Mouse (Mus musculus) stomach, embryonic 15.5 days (tissue): ENCODE data around the gene Creb3l1. TPM values are rescaled to one million over a fixed set of nuclear protein-coding genes. Genes with fewer than 3 reads are reported as not detected.
A peak's percentile ranks its signal among the peaks of the same experiment; 100 is the strongest.

Experiments used
- ATAC-seq: fragments of 200-750 bp; cut with Nextera tagmentation; 2 replicates; pipeline ENCODE4 v1.8.0; 2017; ENCODE audit warnings: low read depth, moderate number of reproducible peaks, moderate TSS enrichment; ENCODE audit not compliant: insufficient read depth, low FRiP score
- H3K27ac ChIP-seq: fragments of 300-500 bp; sonication (generic); 2 replicates; pipeline ENCODE4 v1.5.1; 2015; ENCODE audit warnings: mild to moderate bottlenecking, inconsistent platforms
- H3K27me3 ChIP-seq: fragments of 300-500 bp; sonication (generic); replicated peaks from 2 replicates; pipeline ENCODE4 v1.6.1; 2015; ENCODE audit warnings: inconsistent platforms
- H3K36me3 ChIP-seq: fragments of 300-500 bp; sonication (generic); 2 replicates; pipeline ENCODE4 v1.6.1; 2015; ENCODE audit warnings: inconsistent platforms
- H3K4me1 ChIP-seq: fragments of 300-500 bp; sonication (generic); 2 replicates; pipeline ENCODE4 v1.6.1; 2015; ENCODE audit warnings: inconsistent platforms
- H3K4me2 ChIP-seq: fragments of 300-500 bp; sonication (generic); 2 replicates; pipeline ENCODE4 v1.6.1; 2015; ENCODE audit warnings: mild to moderate bottlenecking, inconsistent platforms
- H3K4me3 ChIP-seq: fragments of 300-500 bp; sonication (generic); replicated peaks from 2 replicates; pipeline ENCODE4 v1.5.1; 2015; ENCODE audit warnings: inconsistent platforms
- H3K9ac ChIP-seq: fragments of 300-500 bp; sonication (generic); 2 replicates; pipeline ENCODE4 v1.6.1; 2015; ENCODE audit warnings: inconsistent platforms
- H3K9me3 ChIP-seq: fragments of 300-500 bp; sonication (generic); 2 replicates; pipeline ENCODE4 v1.6.1; 2016; ENCODE audit warnings: inconsistent platforms
- WGBS: fragments of 180-500 bp; shearing (Covaris S2); methylation state at CpG from one replicate; pipeline ENCODE4 v1.1.7; 2015; 5-methylcytosine and 5-hydroxymethylcytosine counted together
- polyA plus RNA-seq: library from polyadenylated mRNA; unstranded; fragments of >200 nt; fragmentation: Nextera tagmentation; extraction: Ambion mirVana; gene quantifications from 2 replicates; pipeline ENCODE4 v1.2.1, GENCODE M21; 2015

Gene Creb3l1
- polyA plus RNA-seq, 1 experiment from 2014 or later = 20.6 TPM

DNA sequence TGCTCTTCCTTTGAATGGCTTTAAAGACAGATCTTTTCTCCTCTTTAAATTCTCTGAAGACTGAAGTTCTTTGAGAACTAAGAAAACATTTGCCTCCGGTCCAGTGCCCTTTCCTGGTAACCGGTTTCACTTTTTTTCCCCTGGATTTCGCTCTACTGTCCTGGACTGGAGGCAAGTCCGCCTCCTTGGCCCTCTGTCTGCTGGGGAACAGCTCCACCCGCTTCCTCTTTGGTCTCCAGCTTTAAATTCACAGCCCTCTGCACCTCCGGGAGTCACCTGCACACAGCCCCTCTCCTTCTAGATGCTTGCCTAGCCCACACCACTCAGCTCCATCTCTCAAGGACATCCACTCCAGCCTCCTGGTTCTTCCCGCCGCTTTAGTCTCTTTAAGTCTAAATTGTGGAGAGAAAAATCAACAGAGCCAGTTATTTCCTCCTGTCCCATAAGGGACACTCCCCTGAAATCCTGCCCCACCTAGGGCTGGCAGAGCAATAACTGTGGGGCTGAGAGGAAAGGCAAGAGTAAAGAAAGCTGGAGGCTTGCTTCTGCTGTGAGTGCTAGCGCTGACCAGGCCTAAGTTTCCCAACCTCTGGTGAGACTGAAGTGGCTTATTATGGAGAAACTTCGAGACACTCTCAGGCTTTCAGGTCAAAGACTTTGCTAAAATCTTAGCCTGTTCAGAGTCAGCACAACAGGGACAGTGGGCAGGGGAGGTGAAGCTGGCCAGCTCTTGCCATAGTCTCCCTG, 5.3 kb upstream of the Creb3l1 start:
- H3K4me3 ChIP-seq = no peak overlapping the region
- ATAC-seq = no peak
- H3K4me2 ChIP-seq = no peak overlapping the region
- peaks cover 5% of the 10 kb centered on the region for H3K4me1 ChIP-seq
- peak overlapping the region; percentile 67; the same call in 1 of the 2 replicates for H3K27ac ChIP-seq
- no peaks in the 10 kb centered on the region for H3K36me3 ChIP-seq
- no peak overlapping the region for H3K9ac ChIP-seq
- no peaks in the 10 kb centered on the region for H3K27me3 ChIP-seq
- no peaks in the 10 kb centered on the region for H3K9me3 ChIP-seq
- WGBS = 63% methylated on average over 10 of the region's 10 CpGs

DNA sequence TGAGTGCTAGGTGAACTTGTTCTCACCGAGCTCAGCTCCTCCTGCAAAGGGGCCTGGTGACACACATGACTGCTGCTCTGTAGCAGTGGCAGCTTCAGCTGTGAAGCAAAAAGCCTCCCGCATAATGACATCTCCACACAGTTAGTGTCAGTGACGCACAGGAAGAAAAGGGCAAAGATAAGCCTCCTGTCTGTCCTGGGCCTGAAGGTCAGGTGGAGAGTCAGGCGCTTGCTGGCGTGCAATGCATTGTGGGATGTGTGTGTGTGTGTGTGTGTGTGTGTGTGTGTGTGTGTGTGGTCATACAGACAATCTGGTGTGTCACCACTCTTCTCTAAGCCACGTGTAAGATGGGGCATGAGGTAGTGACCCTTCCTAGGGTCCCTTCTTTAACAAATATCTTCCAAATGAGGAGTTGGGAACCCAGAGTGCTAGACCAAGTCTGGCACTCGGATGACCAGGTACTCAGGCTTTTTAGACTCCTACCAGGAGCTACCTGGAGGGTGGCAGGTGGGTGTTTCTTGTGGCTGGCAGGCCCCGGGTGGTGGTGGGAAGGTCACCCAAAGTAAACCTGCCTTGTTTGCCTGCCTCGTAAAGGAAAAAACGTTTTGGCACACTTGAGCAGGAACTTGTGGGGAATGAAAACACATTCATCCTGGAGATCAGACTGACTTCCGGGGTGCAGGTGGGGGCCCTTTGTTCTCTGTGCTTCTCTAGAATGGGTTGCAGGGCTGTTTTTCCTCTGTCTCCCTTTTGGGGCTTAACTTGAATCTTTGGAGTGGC, 3.7 kb upstream of the Creb3l1 start:
- Histone ChIP-seq H3K9ac (no peak overlapping the region), H3K36me3 (no peaks in the 10 kb centered on the region), H3K27me3 (no peaks in the 10 kb centered on the region), H3K9me3 (no peaks in the 10 kb centered on the region), H3K4me2 (no peak overlapping the region), H3K4me1 (peaks cover 5% of the 10 kb centered on the region; the same call in 1 of the 2 replicates), H3K4me3 (no peak overlapping the region), H3K27ac (peak overlapping the region; percentile 22; the same call in 1 of the 2 replicates)
- ATAC-seq = no peak
- WGBS = 55% methylated on average over 11 of the region's 11 CpGs

DNA sequence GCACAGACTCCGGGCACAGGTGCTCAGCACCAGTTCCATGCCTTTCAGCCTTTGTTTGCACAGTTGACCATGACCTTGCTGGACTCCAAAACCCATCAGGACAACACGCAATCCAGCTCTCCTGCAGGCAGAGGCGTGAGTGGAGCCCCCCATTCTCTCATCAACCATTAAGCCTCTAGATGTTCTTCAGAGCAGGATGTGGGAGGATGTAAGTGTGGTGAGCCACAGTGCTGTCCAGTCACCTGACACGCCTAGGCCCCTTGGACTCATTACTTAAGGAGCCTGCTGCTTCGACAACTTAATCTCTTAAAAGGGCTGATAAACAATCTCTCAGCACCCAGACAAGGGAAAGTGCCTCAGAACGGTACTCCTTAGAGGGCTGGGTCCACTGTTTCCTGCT, 1.7 kb upstream of the Creb3l1 start:
- Histone ChIP-seq H3K27me3 (no peaks in the 10 kb centered on the region), H3K36me3 (no peaks in the 10 kb centered on the region), H3K27ac (no peak overlapping the region), H3K4me1 (peaks cover 18% of the 10 kb centered on the region), H3K4me3 (no peak overlapping the region), H3K9ac (no peak overlapping the region), H3K4me2 (no peak overlapping the region), H3K9me3 (no peaks in the 10 kb centered on the region)
- 47% methylated on average over 6 of the region's 6 CpGs for WGBS
- ATAC-seq = no peak

DNA sequence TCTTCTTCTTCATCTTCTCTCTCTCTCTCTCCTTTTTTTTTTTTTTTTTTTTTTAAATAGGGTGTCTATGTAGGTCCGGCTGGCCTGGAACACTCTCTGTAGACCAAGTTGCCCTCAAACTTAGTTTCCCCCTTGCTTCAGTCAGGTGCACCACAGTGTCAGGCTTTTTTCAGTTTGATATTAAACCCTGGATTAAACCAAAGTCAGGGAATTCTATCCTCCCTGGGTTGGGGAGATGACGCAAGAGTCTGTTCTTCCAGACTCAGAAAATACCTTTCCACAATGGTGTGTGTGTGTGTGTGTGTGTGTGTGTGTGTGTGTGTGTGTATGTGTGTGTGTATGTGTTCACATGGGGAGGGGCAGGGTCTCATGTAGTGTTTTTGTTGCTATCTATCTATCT, 900 bp upstream of the Creb3l1 start:
- no peak overlapping the region for H3K4me2 ChIP-seq
- H3K36me3 ChIP-seq = no peaks in the 10 kb centered on the region
- peaks cover 24% of the 10 kb centered on the region for H3K4me1 ChIP-seq
- H3K9me3 ChIP-seq = no peaks in the 10 kb centered on the region
- H3K9ac ChIP-seq = no peak overlapping the region
- no peak for ATAC-seq
- H3K4me3 ChIP-seq = no peak overlapping the region
- no peak overlapping the region for H3K27ac ChIP-seq
- H3K27me3 ChIP-seq = no peaks in the 10 kb centered on the region
- 81% methylated on average over 2 of the region's 2 CpGs for WGBS

DNA sequence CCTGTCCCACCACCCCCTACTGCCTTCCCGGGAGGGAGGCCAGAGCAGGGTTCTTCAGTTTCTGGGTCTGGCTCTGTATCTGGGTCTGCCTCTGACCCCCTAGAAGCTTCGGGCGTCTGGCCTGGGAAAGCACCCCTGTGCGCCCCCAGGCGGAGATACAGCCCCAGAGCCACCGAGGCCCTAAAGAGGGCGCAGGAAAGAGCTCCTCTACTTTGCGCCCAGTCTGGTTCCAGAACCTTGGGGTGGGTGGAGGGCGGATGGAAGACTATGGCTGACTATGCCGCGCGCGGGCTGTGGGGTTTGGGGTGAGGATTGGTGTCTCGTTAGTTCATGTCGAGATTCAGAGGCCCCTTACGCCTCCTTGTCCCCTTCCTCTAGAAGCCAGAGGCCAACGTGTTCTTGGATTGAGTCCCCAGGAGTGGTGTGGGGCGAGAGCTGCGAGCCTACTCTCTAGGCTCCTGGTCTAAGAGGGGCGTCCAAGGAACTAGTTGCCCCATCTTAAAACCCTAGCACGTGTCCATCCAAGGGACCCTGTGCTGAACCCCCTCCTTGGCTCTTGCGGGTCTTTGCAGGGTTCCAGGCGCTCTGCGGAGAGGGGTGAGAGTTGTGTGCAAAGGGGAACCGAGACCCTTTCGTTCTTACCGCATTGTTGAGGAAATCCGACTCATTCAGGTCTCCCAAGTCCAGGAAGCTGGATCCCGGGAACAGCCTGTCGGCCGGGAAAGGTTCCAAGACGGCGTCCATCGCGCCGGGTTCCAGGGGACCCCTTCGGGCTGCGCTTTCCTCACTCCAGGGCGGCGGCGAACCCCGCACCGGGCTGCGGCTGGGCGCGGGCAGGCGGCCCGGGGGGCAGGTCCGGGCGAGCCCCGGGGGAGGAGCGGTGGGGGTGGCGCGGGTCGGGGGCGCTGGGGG, 684 bp downstream of the Creb3l1 start:
- H3K4me2 ChIP-seq = peak overlapping the region; percentile 82
- H3K27me3 ChIP-seq = no peaks in the 10 kb centered on the region
- H3K36me3 ChIP-seq = no peaks in the 10 kb centered on the region
- peak; percentile 49; the same call in 1 of the 2 replicates for ATAC-seq
- whole genome bisulfite sequencing = 3% methylated on average over 53 of the region's 56 CpGs
- H3K9ac ChIP-seq = peak overlapping the region; percentile 82
- no peaks in the 10 kb centered on the region for H3K9me3 ChIP-seq
- H3K4me3 ChIP-seq = peak overlapping the region; percentile 76
- H3K4me1 ChIP-seq = peaks cover 38% of the 10 kb centered on the region
- H3K27ac ChIP-seq = peak overlapping the region; percentile 89

DNA sequence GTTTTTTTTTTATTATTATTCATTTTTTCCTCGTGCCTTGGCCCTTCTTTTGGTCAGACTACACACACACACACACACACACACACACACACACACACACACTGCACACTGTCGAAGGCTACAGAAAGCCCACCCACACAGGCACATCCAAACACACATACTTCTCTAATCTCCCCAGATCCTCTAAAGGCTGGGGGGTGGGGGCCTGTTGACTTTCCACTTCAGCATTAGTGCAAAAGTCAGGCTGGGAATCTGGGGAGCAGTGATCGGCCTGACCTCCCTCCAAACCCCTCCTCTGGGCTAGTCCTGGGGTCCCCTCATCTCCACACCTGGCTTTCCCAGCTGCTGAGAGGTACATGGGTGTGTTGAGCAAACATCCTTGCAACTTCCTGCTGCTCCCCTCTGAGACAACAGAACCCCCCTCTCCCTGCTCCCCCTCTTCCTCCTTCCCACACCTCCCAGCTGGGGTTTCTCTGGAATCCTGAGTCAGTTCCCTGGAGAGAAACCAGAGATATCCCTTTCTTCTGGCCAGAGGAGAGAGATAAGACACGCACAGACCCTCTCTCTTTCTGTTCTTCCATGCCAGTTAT, 3.5 kb downstream of the Creb3l1 start:
- Histone ChIP-seq H3K4me3 (peak overlapping the region; percentile 13; the same call in 1 of the 2 replicates), H3K9ac (no peak overlapping the region), H3K4me1 (peaks cover 52% of the 10 kb centered on the region), H3K27ac (peak overlapping the region; percentile 89), H3K4me2 (peak overlapping the region; percentile 82), H3K9me3 (no peaks in the 10 kb centered on the region), H3K27me3 (no peaks in the 10 kb centered on the region), H3K36me3 (no peaks in the 10 kb centered on the region)
- 15% methylated on average over 4 of the region's 4 CpGs for WGBS
- ATAC-seq = peak; percentile 24; the same call in 1 of the 2 replicates

DNA sequence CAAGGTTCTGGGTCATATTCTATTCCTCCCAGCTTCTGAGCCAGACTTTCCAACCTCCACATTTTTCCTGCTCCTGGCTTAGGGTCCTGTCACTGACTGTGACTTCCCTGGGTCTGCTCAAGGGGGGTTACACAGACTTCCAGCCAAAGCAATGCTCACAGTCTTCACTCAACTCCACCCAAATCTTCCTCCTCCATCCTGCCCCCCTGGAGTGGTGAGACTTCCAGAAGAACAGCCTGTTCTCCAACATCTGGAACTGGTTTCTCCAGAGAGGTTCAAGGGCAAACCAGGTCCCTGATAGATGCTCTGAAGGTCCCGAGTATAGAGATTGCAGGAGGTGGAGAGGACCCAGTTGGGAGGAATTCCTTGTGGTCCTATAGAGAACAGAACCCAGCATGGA, 6.9 kb downstream of the Creb3l1 start:
- H3K27ac ChIP-seq = peak overlapping the region; percentile 57
- 59% methylated on average over 1 of the region's 1 CpGs for WGBS
- no peaks in the 10 kb centered on the region for H3K9me3 ChIP-seq
- H3K4me3 ChIP-seq = no peak overlapping the region
- ATAC-seq = no peak
- H3K4me1 ChIP-seq = peaks cover 66% of the 10 kb centered on the region
- H3K4me2 ChIP-seq = 0 out of 2 replicates have a peak overlapping the region, but pooled peaks have one; percentile 4
- no peaks in the 10 kb centered on the region for H3K27me3 ChIP-seq
- no peak overlapping the region for H3K9ac ChIP-seq
- H3K36me3 ChIP-seq = no peaks in the 10 kb centered on the region

DNA sequence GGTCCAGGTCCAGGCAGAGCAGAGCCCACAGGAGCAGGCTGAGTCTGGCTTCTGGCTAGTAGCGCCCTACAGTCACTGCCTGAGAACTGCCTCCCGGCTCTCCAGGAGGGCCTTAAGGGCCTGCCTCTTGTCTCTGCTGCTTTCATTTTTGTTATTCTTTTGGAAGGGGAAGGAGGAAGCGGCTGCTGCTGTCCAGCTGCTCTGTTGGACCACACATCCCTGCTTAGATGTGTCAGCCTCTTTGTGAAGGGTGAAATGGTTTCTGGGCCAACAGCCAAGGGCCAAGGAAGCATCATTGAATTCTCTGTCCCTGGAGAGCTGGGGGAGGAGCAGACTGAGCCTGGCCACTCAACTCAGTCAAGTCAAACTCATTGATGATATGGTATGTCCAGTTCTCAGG, 7.3 kb downstream of the Creb3l1 start:
- Histone ChIP-seq H3K4me1 (peaks cover 69% of the 10 kb centered on the region), H3K9me3 (no peaks in the 10 kb centered on the region), H3K36me3 (no peaks in the 10 kb centered on the region), H3K27ac (peak overlapping the region; percentile 57; the same call in 1 of the 2 replicates), H3K27me3 (no peaks in the 10 kb centered on the region), H3K9ac (no peak overlapping the region), H3K4me2 (peak overlapping the region; percentile 8; the same call in 1 of the 2 replicates), H3K4me3 (no peak overlapping the region)
- 24% methylated on average over 3 of the region's 3 CpGs for WGBS
- ATAC-seq = peak; percentile 56; the same call in 1 of the 2 replicates

DNA sequence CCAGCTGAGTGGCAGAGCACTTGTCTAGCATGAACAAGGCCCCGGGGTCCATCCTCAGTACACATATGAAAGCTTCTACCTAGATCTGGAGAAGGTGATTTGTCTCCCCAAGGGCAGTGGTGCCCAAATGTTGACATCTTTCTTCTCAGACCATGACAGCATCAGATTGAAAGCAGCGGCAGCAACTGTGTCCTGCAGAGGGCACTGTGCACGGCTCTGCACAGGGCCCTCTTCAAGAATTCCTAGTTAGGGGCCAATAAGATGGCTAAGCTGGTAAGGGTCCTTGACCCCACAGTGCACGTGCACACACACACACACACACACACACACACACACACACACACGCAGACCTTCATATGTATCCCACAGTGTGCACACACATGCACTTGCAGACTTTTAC, 9.4 kb downstream of the Creb3l1 start:
- no peak overlapping the region for H3K27ac ChIP-seq
- ATAC-seq = no peak
- no peaks in the 10 kb centered on the region for H3K27me3 ChIP-seq
- 85% methylated on average over 5 of the region's 5 CpGs for WGBS
- H3K9me3 ChIP-seq = no peaks in the 10 kb centered on the region
- H3K4me1 ChIP-seq = peaks cover 54% of the 10 kb centered on the region
- no peaks in the 10 kb centered on the region for H3K36me3 ChIP-seq
- H3K4me3 ChIP-seq = no peak overlapping the region
- H3K9ac ChIP-seq = no peak overlapping the region
- no peak overlapping the region for H3K4me2 ChIP-seq

DNA sequence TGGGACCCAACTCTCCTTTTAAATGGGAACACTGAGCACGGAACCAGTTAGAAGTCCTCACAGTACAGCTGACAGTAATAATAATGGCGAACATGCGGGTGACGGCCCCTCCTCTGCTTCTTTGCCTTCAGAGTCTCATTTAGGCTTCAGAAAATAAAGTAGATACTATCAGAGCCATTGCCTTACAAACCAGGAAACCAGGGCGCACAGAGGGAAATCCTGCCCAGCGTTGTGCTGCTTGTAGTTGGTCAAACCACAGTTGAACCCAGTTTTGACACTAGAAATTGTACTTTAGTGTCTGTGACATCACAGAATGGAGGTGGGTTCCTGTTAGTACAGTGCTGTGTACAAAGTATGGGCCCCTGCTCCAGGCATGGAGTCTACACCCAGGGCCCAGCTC, 10.1 kb downstream of the Creb3l1 start:
- Histone ChIP-seq H3K27me3 (no peaks in the 10 kb centered on the region), H3K27ac (0 out of 2 replicates have a peak overlapping the region, but pooled peaks have one; percentile 17)
- 79% methylated on average over 6 of the region's 6 CpGs for WGBS

DNA sequence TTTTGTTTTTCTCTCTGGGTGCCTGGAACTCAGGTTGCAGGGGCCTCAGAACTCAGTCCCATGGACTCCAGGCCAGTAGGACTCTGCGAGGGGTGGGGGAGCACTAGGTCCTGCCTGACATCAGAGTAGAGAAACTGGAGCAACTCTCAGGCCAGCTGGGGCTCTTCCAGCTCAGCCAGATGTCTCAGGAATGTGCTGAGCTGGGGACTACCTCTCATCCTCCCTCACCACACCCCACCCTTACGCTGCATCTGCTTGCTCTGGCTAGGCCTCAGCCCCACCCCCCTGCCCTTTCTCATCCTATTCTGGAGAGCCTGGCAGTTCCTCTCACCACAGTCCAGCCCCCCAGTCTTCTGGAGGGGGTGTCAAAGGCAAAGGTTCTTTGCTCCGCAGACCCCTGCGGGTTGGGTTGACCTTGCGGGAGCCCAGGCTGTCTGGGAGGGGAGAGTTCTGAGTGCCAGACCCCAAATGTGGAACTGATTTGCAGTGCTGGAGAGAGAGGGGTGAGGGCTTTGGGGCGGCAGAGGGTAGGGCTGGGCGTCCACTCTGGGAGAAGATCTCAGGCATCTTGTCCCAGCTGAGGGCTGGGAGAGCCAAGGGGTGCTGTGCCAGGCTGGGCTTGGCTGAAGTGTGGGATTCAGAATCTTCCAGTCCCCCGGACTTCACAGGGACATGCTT, 11.4 kb downstream of the Creb3l1 start:
- peaks cover 49% of the 10 kb centered on the region for H3K4me1 ChIP-seq
- WGBS = 28% methylated on average over 8 of the region's 8 CpGs

More for the DNA sequence above, 10.1 kb downstream of the Creb3l1 start:
- no peaks in the 10 kb centered on the region for H3K9me3 ChIP-seq
- no peak overlapping the region for H3K4me3 ChIP-seq
- no peak overlapping the region for H3K4me2 ChIP-seq
- H3K4me1 ChIP-seq = peaks cover 53% of the 10 kb centered on the region
- no peak for ATAC-seq
- H3K9ac ChIP-seq = no peak overlapping the region
- H3K36me3 ChIP-seq = no peaks in the 10 kb centered on the region

More for the DNA sequence above, 11.4 kb downstream of the Creb3l1 start:
- ATAC-seq = peak; percentile 44
- Histone ChIP-seq H3K9ac (no peak overlapping the region), H3K36me3 (no peaks in the 10 kb centered on the region), H3K27me3 (no peaks in the 10 kb centered on the region), H3K9me3 (no peaks in the 10 kb centered on the region), H3K4me2 (peak overlapping the region; percentile 32), H3K27ac (peak overlapping the region; percentile 72), H3K4me3 (no peak overlapping the region)
